Mouse (Mus musculus): Measurements from ENCODE around the gene Stmn3.

Stmn3 gene

GRCm38 (mm10) chr2:181286629-181287337, 27.5 kb downstream of the Stmn3 start:
- DNase-seq (ENCODE audit: low read depth, low spot score): peak; percentile 37

- DNase-seq (ENCODE audit: low read depth, low spot score): no peak
Measured at GRCm38 (mm10) chr2:181279968-181280367, 34.3 kb downstream of the Stmn3 start.

GRCm38 (mm10) chr2:181277866-181278265, 36.4 kb downstream of the Stmn3 start:
- DNase-seq (ENCODE audit: low read depth, low spot score): no peak

- peak; percentile 18 for DNase-seq (ENCODE audit: low read depth, low spot score)
Measured at GRCm38 (mm10) chr2:181276766-181277165, 37.5 kb downstream of the Stmn3 start.

GRCm38 (mm10) chr2:181274639-181275038, 39.7 kb downstream of the Stmn3 start:
- no peak for DNase-seq (ENCODE audit: low read depth, low spot score)

- no peak for DNase-seq (ENCODE audit: low read depth, low spot score)
Measured at GRCm38 (mm10) chr2:181273829-181274228, 40.5 kb downstream of the Stmn3 start.

- no peak for DNase-seq (ENCODE audit: low read depth, low spot score)
Measured at GRCm38 (mm10) chr2:181272092-181272491, 42.2 kb downstream of the Stmn3 start.

GRCm38 (mm10) chr2:181266839-181267238, 47.5 kb downstream of the Stmn3 start:
- no peak for DNase-seq (ENCODE audit: low read depth, low spot score)

All from 3T3-L1 (cell line).